Mouse (Mus musculus): ENCODE data around the gene Tnfrsf25.

GRCm38 (mm10) chr4:152145473-152145872 lies 29.7 kb downstream of the Tnfrsf25 start:
- TF ChIP-seq CTCF (IDR thresholded peaks at IDR 0.05) = no peak
- TF ChIP-seq EP300 (IDR thresholded peaks at IDR 0.05) = no peak
